Mouse (Mus musculus) midbrain, embryonic 10.5 days (tissue): ENCODE data around the gene Capza2. TPM values are rescaled to one million over a fixed set of nuclear protein-coding genes. Genes with fewer than 3 reads are reported as not detected.

Source experiments
- DNase-seq: peaks from one replicate; pipeline ENCODE4 v3.0.0-alpha.2; 2017; ENCODE audit warnings: low spot score
- H3K27ac ChIP-seq: fragments of 300-500 bp; sonication (generic); replicated peaks from 2 replicates; pipeline ENCODE4 v1.5.1; 2016; ENCODE audit warnings: mild to moderate bottlenecking
- H3K27me3 ChIP-seq: fragments of 300-500 bp; sonication (generic); 2 replicates; pipeline ENCODE4 v1.6.1; 2016; ENCODE audit warnings: low read depth, mild to moderate bottlenecking; ENCODE audit not compliant: poor library complexity, severe bottlenecking
- H3K36me3 ChIP-seq: fragments of 300-500 bp; sonication (generic); 2 replicates; pipeline ENCODE4 v1.6.1; 2016; ENCODE audit warnings: mild to moderate bottlenecking, moderate library complexity
- H3K4me1 ChIP-seq: fragments of 300-500 bp; sonication (generic); 2 replicates; pipeline ENCODE4 v1.6.1; 2016
- H3K4me3 ChIP-seq: fragments of 300-500 bp; sonication (generic); 2 replicates; pipeline ENCODE4 v1.5.1; 2016; ENCODE audit warnings: mild to moderate bottlenecking, moderate library complexity
- H3K9me3 ChIP-seq: fragments of 300-500 bp; sonication (generic); replicated peaks from 2 replicates; pipeline ENCODE4 v1.6.1; 2016; ENCODE audit warnings: mild to moderate bottlenecking
- WGBS: fragments of 180-500 bp; shearing (Covaris S2); methylation state at CpG from one replicate; pipeline ENCODE4 v1.1.7; 2016; 5-methylcytosine and 5-hydroxymethylcytosine counted together
- polyA plus RNA-seq: library from polyadenylated mRNA; unstranded; fragments of >200 nt; fragmentation: Nextera tagmentation; extraction: Ambion mirVana; gene quantifications from 2 replicates; pipeline ENCODE4 v1.2.1, GENCODE M21; 2016

Capza2 gene
- polyA plus RNA-seq, 1 experiment from 2014 or later, result 228 TPM

- Histone ChIP-seq H3K4me3 (no peak overlapping the region), H3K27ac (no peak overlapping the region), H3K36me3 (peaks cover 85% of the 10 kb centered on the region), H3K9me3 (no peaks in the 10 kb centered on the region), H3K27me3 (no peaks in the 10 kb centered on the region), H3K4me1 (no peaks in the 10 kb centered on the region)
- no peak for DNase-seq
- 83% methylated on average over 1 of the region's 1 CpGs for WGBS
These were observed 21.3 kb downstream of the Capza2 start for GRCm38 (mm10) chr6:17657308-17657707.

GRCm38 (mm10) chr6:17665348-17665747 is 29.3 kb downstream of the Capza2 start:
- Histone ChIP-seq H3K27ac (no peak overlapping the region), H3K36me3 (peaks cover 87% of the 10 kb centered on the region), H3K9me3 (no peaks in the 10 kb centered on the region), H3K4me3 (no peak overlapping the region), H3K4me1 (no peaks in the 10 kb centered on the region), H3K27me3 (no peaks in the 10 kb centered on the region)
- no peak for DNase-seq
- WGBS, result 96% methylated on average over 7 of the region's 7 CpGs

GRCm38 (mm10) chr6:17666024-17666423 is 30.0 kb downstream of the Capza2 start:
- Histone ChIP-seq H3K36me3 (peaks cover 80% of the 10 kb centered on the region), H3K9me3 (no peaks in the 10 kb centered on the region), H3K4me1 (no peaks in the 10 kb centered on the region), H3K4me3 (no peak overlapping the region), H3K27me3 (no peaks in the 10 kb centered on the region), H3K27ac (no peak overlapping the region)
- no peak for DNase-seq

GRCm38 (mm10) chr6:17667813-17668212 is 31.8 kb downstream of the Capza2 start:
- peaks cover 62% of the 10 kb centered on the region for H3K36me3 ChIP-seq
- H3K9me3 ChIP-seq, result no peaks in the 10 kb centered on the region
- H3K27ac ChIP-seq, result no peak overlapping the region
- H3K4me1 ChIP-seq, result no peaks in the 10 kb centered on the region
- H3K4me3 ChIP-seq, result no peak overlapping the region
- no peak for DNase-seq
- 92% methylated on average over 3 of the region's 3 CpGs for WGBS
- no peaks in the 10 kb centered on the region for H3K27me3 ChIP-seq

GRCm38 (mm10) chr6:17668334-17668733 is 32.3 kb downstream of the Capza2 start:
- no peak for DNase-seq
- H3K36me3 ChIP-seq, result peaks cover 57% of the 10 kb centered on the region
- H3K9me3 ChIP-seq, result no peaks in the 10 kb centered on the region
- WGBS, result 97% methylated on average over 12 of the region's 12 CpGs
- H3K27ac ChIP-seq, result no peak overlapping the region
- H3K4me3 ChIP-seq, result no peak overlapping the region
- H3K4me1 ChIP-seq, result no peaks in the 10 kb centered on the region
- no peaks in the 10 kb centered on the region for H3K27me3 ChIP-seq

- no peaks in the 10 kb centered on the region for H3K27me3 ChIP-seq
- H3K27ac ChIP-seq, result no peak overlapping the region
- no peak overlapping the region for H3K4me3 ChIP-seq
- no peaks in the 10 kb centered on the region for H3K4me1 ChIP-seq
- H3K36me3 ChIP-seq, result peaks cover 42% of the 10 kb centered on the region
- no peak for DNase-seq
- 91% methylated on average over 2 of the region's 2 CpGs for WGBS
- H3K9me3 ChIP-seq, result no peaks in the 10 kb centered on the region
These were observed 33.8 kb downstream of the Capza2 start for GRCm38 (mm10) chr6:17669826-17670225.

- Histone ChIP-seq H3K9me3 (no peaks in the 10 kb centered on the region), H3K4me3 (no peak overlapping the region), H3K36me3 (no peaks in the 10 kb centered on the region), H3K4me1 (no peaks in the 10 kb centered on the region; the same call in 1 of the 2 replicates), H3K27me3 (no peaks in the 10 kb centered on the region), H3K27ac (no peak overlapping the region)
- peak; percentile 74 for DNase-seq
- 31% methylated on average over 12 of the region's 12 CpGs for WGBS
These were observed 39.2 kb downstream of the Capza2 start for GRCm38 (mm10) chr6:17675019-17675756.

GRCm38 (mm10) chr6:17677008-17677407 is 41.0 kb downstream of the Capza2 start:
- no peak for DNase-seq
- Histone ChIP-seq H3K4me3 (no peak overlapping the region), H3K36me3 (no peaks in the 10 kb centered on the region; the same call in 1 of the 2 replicates), H3K9me3 (peaks cover 8% of the 10 kb centered on the region), H3K27ac (no peak overlapping the region), H3K4me1 (no peaks in the 10 kb centered on the region; the same call in 1 of the 2 replicates), H3K27me3 (no peaks in the 10 kb centered on the region)
- WGBS, result 88% methylated on average over 2 of the region's 2 CpGs

- Histone ChIP-seq H3K4me1 (no peaks in the 10 kb centered on the region), H3K4me3 (no peak overlapping the region), H3K27ac (no peak overlapping the region), H3K27me3 (no peaks in the 10 kb centered on the region), H3K9me3 (peaks cover 8% of the 10 kb centered on the region), H3K36me3 (no peaks in the 10 kb centered on the region; the same call in 1 of the 2 replicates)
- DNase-seq, result no peak
- 88% methylated on average over 6 of the region's 6 CpGs for WGBS
These were observed 44.4 kb downstream of the Capza2 start for GRCm38 (mm10) chr6:17680266-17680925.

- H3K27me3 ChIP-seq, result no peaks in the 10 kb centered on the region
- H3K27ac ChIP-seq, result no peak overlapping the region
- H3K4me1 ChIP-seq, result no peaks in the 10 kb centered on the region
- no peak for DNase-seq
- H3K36me3 ChIP-seq, result no peaks in the 10 kb centered on the region; the same call in 1 of the 2 replicates
- WGBS, result 93% methylated on average over 8 of the region's 8 CpGs
- H3K9me3 ChIP-seq, result peaks cover 8% of the 10 kb centered on the region
- H3K4me3 ChIP-seq, result no peak overlapping the region
These were observed 45.8 kb downstream of the Capza2 start for GRCm38 (mm10) chr6:17681810-17682209.

GRCm38 (mm10) chr6:17688676-17689075 is 52.6 kb downstream of the Capza2 start:
- Histone ChIP-seq H3K27me3 (peaks cover 4% of the 10 kb centered on the region; the same call in 1 of the 2 replicates), H3K4me3 (no peak overlapping the region), H3K9me3 (no peaks in the 10 kb centered on the region), H3K4me1 (peaks cover 3% of the 10 kb centered on the region; the same call in 1 of the 2 replicates), H3K27ac (no peak overlapping the region), H3K36me3 (no peaks in the 10 kb centered on the region)
- 92% methylated on average over 5 of the region's 5 CpGs for WGBS
- DNase-seq, result no peak

GRCm38 (mm10) chr6:17692647-17693046 is 56.6 kb downstream of the Capza2 start, which contains the start of gene St7:
Gene St7, plus strand, starts transcription at chr6:17692933.
- Histone ChIP-seq H3K27me3 (peaks cover 4% of the 10 kb centered on the region; the same call in 1 of the 2 replicates), H3K27ac (peak within 1 kb of the TSS; percentile 94), H3K36me3 (0 out of 2 replicates have a peak, but pooled peaks cover 5% of the 10 kb centered on the region), H3K4me3 (peak within 1 kb of the TSS; percentile 85), H3K9me3 (no peaks in the 10 kb centered on the region), H3K4me1 (peaks cover 23% of the 10 kb centered on the region)
- 79% methylated on average over 7 of the region's 7 CpGs for WGBS
- DNase-seq, result no peak
